Comparison of ENCODE assay signal across 32 mouse cellular contexts in the genomic region with DNA sequence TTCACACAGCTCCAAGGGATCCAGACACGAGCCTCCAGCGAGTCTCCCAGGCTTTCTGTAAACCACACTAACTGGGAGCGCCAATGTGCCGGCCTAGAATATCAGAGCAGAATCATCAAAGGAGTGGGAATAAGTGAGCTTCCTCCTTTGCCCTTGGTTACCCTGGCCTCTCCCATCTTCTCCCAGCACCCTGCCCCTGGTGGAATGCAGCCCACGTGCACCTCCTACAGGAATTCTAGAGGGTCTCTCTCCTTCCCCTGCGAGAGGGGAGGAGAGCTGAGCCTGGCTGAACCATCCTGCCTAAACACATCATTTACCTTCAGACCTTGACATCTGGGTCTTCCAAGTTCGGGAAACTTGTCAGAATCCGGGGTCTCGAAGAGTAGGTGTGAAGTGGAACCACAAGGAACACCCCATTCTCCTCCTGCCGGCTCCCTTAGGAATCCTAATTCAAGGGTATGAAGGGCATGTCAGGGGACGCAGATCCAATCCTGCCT. TPM values are rescaled to one million over a fixed set of nuclear protein-coding genes. Genes with fewer than 3 reads are reported as not detected.
A peak's percentile ranks its signal among the peaks of the same experiment; 100 is the strongest.
DNase-seq lines count a peak whose midpoint lies in the region; ATAC-seq and TF ChIP-seq lines count a peak whose summit lies in the region.
"Had no signal": no experiment of that assay in that cellular context is flagged by ENCODE, and none has a peak within 500 bp of the region (broad histone marks: within the 10 kb centered on the region; RNA-seq: fewer than 3 reads in every experiment).

TSS of gene Slc24a1 (minus strand) at position 447 of the 497 bp plus-strand sequence.

- WGBS in forebrain, postnatal 0 days, result 36% methylated on average over 11 of the region's 11 CpGs
- 36% methylated on average over 11 of the region's 11 CpGs for WGBS in forebrain, embryonic 11.5 days
- WGBS in lung, embryonic 14.5 days, result 32% methylated on average over 11 of the region's 11 CpGs
- WGBS in midbrain, postnatal 0 days, result 32% methylated on average over 10 of the region's 11 CpGs
- 38% methylated on average over 11 of the region's 11 CpGs for WGBS in midbrain, embryonic 11.5 days

- no peak within 1 kb of the TSS for H3K4me3 ChIP-seq in forebrain, postnatal 0 days (ENCODE audit: low read depth, low read length)
- no peak within 1 kb of the TSS for H3K4me3 ChIP-seq in forebrain, embryonic 11.5 days (ENCODE audit: low read depth, low read length)
- no peak within 1 kb of the TSS for H3K4me3 ChIP-seq in lung, embryonic 14.5 days (ENCODE audit: low read depth, low read length)
- no peak within 1 kb of the TSS for H3K4me3 ChIP-seq in midbrain, postnatal 0 days (ENCODE audit: low read depth, low read length)
- no peak within 1 kb of the TSS for H3K4me3 ChIP-seq in midbrain, embryonic 11.5 days (ENCODE audit: low read depth, low read length)
- H3K4me3 ChIP-seq: embryonic facial prominence, embryonic 10.5 days; embryonic facial prominence, embryonic 15.5 days; hindbrain, embryonic 13.5 days; limb, embryonic 10.5 days; limb, embryonic 15.5 days had no signal

- no peaks in the 10 kb centered on the region for H3K27me3 ChIP-seq in forebrain, postnatal 0 days (ENCODE audit: insufficient read depth, low read length)
- no peaks in the 10 kb centered on the region for H3K27me3 ChIP-seq in forebrain, embryonic 11.5 days (ENCODE audit: control insufficient read depth, insufficient read depth, low read length)
- 0 out of 2 replicates have a peak, but pooled peaks cover 7% of the 10 kb centered on the region for H3K27me3 ChIP-seq in lung, embryonic 14.5 days (ENCODE audit: insufficient read depth, low read length)
- no peaks in the 10 kb centered on the region for H3K27me3 ChIP-seq in midbrain, postnatal 0 days (ENCODE audit: insufficient read depth, low read length)
- H3K27me3 ChIP-seq in midbrain, embryonic 11.5 days (ENCODE audit: control insufficient read depth, insufficient read depth, low read length), result no peaks in the 10 kb centered on the region

- no peaks in the 10 kb centered on the region for H3K4me1 ChIP-seq in forebrain, postnatal 0 days (ENCODE audit: insufficient read depth)
- no peaks in the 10 kb centered on the region for H3K4me1 ChIP-seq in forebrain, embryonic 11.5 days (replicated peaks; ENCODE audit: control insufficient read depth, insufficient read depth, low read length)
- no peaks in the 10 kb centered on the region for H3K4me1 ChIP-seq in lung, embryonic 14.5 days (ENCODE audit: insufficient read depth)
- 0 out of 2 replicates have a peak, but pooled peaks cover 14% of the 10 kb centered on the region for H3K4me1 ChIP-seq in midbrain, postnatal 0 days (ENCODE audit: insufficient read depth, low read length)
- H3K4me1 ChIP-seq in midbrain, embryonic 11.5 days (ENCODE audit: control insufficient read depth, insufficient read depth, low read length), result no peaks in the 10 kb centered on the region
- H3K4me1 ChIP-seq: embryonic facial prominence, embryonic 15.5 days; limb, embryonic 15.5 days had no signal

- no peaks in the 10 kb centered on the region for H3K36me3 ChIP-seq in forebrain, postnatal 0 days (ENCODE audit: insufficient read depth)
- H3K36me3 ChIP-seq in forebrain, embryonic 11.5 days (ENCODE audit: control insufficient read depth, insufficient read depth, low read length), result no peaks in the 10 kb centered on the region
- no peaks in the 10 kb centered on the region for H3K36me3 ChIP-seq in lung, embryonic 14.5 days (ENCODE audit: insufficient read depth)
- H3K36me3 ChIP-seq in midbrain, postnatal 0 days (ENCODE audit: insufficient read depth, low read length), result no peaks in the 10 kb centered on the region
- no peaks in the 10 kb centered on the region for H3K36me3 ChIP-seq in midbrain, embryonic 11.5 days (ENCODE audit: control insufficient read depth, insufficient read depth, low read length)
- H3K36me3 ChIP-seq: embryonic facial prominence, embryonic 10.5 days; embryonic facial prominence, embryonic 15.5 days; hindbrain, embryonic 13.5 days; limb, embryonic 10.5 days; limb, embryonic 15.5 days had no signal

- 0 out of 2 replicates have a peak, but pooled peaks have one; percentile 6 for TF ChIP-seq CTCF in forebrain, postnatal 0 days (IDR thresholded peaks at IDR 0.05; ENCODE audit: low read depth)
- peak; percentile 35 for TF ChIP-seq CTCF in lung, embryonic 14.5 days (IDR thresholded peaks at IDR 0.05; ENCODE audit: low read depth)
- TF ChIP-seq CTCF in midbrain, postnatal 0 days (IDR thresholded peaks at IDR 0.05), result 0 out of 2 replicates have a peak, but pooled peaks have one; percentile 24

- H3K9me3 ChIP-seq in forebrain, postnatal 0 days (ENCODE audit: low read length), result no peaks in the 10 kb centered on the region
- no peaks in the 10 kb centered on the region for H3K9me3 ChIP-seq in forebrain, embryonic 11.5 days (ENCODE audit: control insufficient read depth, low read length)
- no peaks in the 10 kb centered on the region for H3K9me3 ChIP-seq in lung, embryonic 14.5 days (ENCODE audit: low read depth, low read length)
- no peaks in the 10 kb centered on the region for H3K9me3 ChIP-seq in midbrain, postnatal 0 days (ENCODE audit: low read length)
- no peaks in the 10 kb centered on the region for H3K9me3 ChIP-seq in midbrain, embryonic 11.5 days (ENCODE audit: control insufficient read depth, low read length)
- H3K9me3 ChIP-seq: embryonic facial prominence, embryonic 10.5 days; embryonic facial prominence, embryonic 15.5 days; hindbrain, embryonic 13.5 days; limb, embryonic 10.5 days; limb, embryonic 15.5 days had no signal

- H3K27ac ChIP-seq in forebrain, postnatal 0 days (ENCODE audit: low read depth, low read length), result no peak within 1 kb of the TSS
- no peak within 1 kb of the TSS for H3K27ac ChIP-seq in forebrain, embryonic 11.5 days (ENCODE audit: low read depth, low read length)
- peak within 1 kb of the TSS; percentile 67; the same call in 1 of the 2 replicates for H3K27ac ChIP-seq in lung, embryonic 14.5 days (ENCODE audit: low read depth)
- peak within 1 kb of the TSS; percentile 18; the same call in 1 of the 2 replicates for H3K27ac ChIP-seq in midbrain, postnatal 0 days (ENCODE audit: low read depth, low read length)
- H3K27ac ChIP-seq in midbrain, embryonic 11.5 days (ENCODE audit: low read depth, low read length), result no peak within 1 kb of the TSS
- H3K27ac ChIP-seq: embryonic facial prominence, embryonic 10.5 days; embryonic facial prominence, embryonic 15.5 days; hindbrain, embryonic 13.5 days; limb, embryonic 10.5 days; limb, embryonic 15.5 days had no signal

- H3K9ac ChIP-seq in forebrain, postnatal 0 days, result no peak within 1 kb of the TSS
- H3K9ac ChIP-seq in forebrain, embryonic 11.5 days (ENCODE audit: low read length), result no peak within 1 kb of the TSS
- no peak within 1 kb of the TSS for H3K9ac ChIP-seq in lung, embryonic 14.5 days
- no peak within 1 kb of the TSS for H3K9ac ChIP-seq in midbrain, postnatal 0 days (replicated peaks; ENCODE audit: low read length, poor library complexity, severe bottlenecking)
- H3K9ac ChIP-seq in midbrain, embryonic 11.5 days (ENCODE audit: low read length), result no peak within 1 kb of the TSS
- H3K9ac ChIP-seq: embryonic facial prominence, embryonic 15.5 days; hindbrain, embryonic 13.5 days; limb, embryonic 15.5 days had no signal

- no peak for DNase-seq in forebrain, postnatal 0 days
- no peak for DNase-seq in forebrain, embryonic 11.5 days (ENCODE audit: low spot score)
- DNase-seq in lung, embryonic 14.5 days, result no peak
- no peak for DNase-seq in lung, postnatal 25 days (ENCODE audit: low spot score)
- no peak for DNase-seq in midbrain, postnatal 0 days (ENCODE audit: low spot score)
- DNase-seq in midbrain, embryonic 11.5 days (ENCODE audit: low spot score, missing footprints), result no peak
- no peak for DNase-seq in retina, embryonic 14.5 days (ENCODE audit: low spot score)
- DNase-seq: adrenal gland, postnatal 25 days; cerebellum, adult 11-12 months; cerebellum, postnatal 14 days; gastrocnemius, postnatal 25 days; heart, adult 11 months; heart, postnatal 4 days; kidney, adult 8-10 months; kidney, postnatal 10 days; layer of hippocampus, adult 9-11 months; retina, postnatal 1 day; right cerebral cortex, postnatal 14 days; thymus, postnatal 14 days had no signal

- H3K4me2 ChIP-seq in forebrain, postnatal 0 days (ENCODE audit: low read depth), result no peak within 1 kb of the TSS
- H3K4me2 ChIP-seq in forebrain, embryonic 11.5 days (ENCODE audit: low read depth, low read length, severe bottlenecking), result no peak within 1 kb of the TSS
- peak within 1 kb of the TSS; percentile 37 for H3K4me2 ChIP-seq in lung, embryonic 14.5 days
- 0 out of 2 replicates have a peak within 1 kb of the TSS, but pooled peaks have one; percentile 9 for H3K4me2 ChIP-seq in midbrain, postnatal 0 days (ENCODE audit: low read depth, low read length, poor library complexity, severe bottlenecking)
- no peak within 1 kb of the TSS for H3K4me2 ChIP-seq in midbrain, embryonic 11.5 days
- H3K4me2 ChIP-seq: embryonic facial prominence, embryonic 15.5 days; heart, embryonic 11.5 days; hindbrain, embryonic 13.5 days; limb, embryonic 15.5 days had no signal

- no peak for ATAC-seq in forebrain, postnatal 0 days
- ATAC-seq in forebrain, embryonic 11.5 days (replicated peaks; ENCODE audit: low FRiP score), result no peak
- ATAC-seq in lung, embryonic 14.5 days (ENCODE audit: insufficient read depth), result no peak
- no peak for ATAC-seq in midbrain, postnatal 0 days (ENCODE audit: low FRiP score)
- ATAC-seq in midbrain, embryonic 11.5 days (ENCODE audit: low FRiP score), result no peak
- ATAC-seq: forebrain, embryonic 14.5 days; intestine, embryonic 16.5 days; Patski had no signal

RNA-seq across cellular contexts. Expression of gene Slc24a1, which starts in this region (rescaled TPM):
- total RNA-seq in forebrain, postnatal 0 days (2014; rRNA removed), result 0.08 and 0.24 TPM in 2 replicates
- 0.15 and 0.34 TPM in 2 replicates for polyA plus RNA-seq in forebrain, postnatal 0 days (2015; fragmentation: Nextera tagmentation; extraction: Ambion mirVana)
- polyA plus RNA-seq in forebrain, embryonic 11.5 days (2014; fragmentation: Nextera tagmentation; extraction: Ambion mirVana), result 0.05 and 0.07 TPM in 2 replicates
- 0.04 and 0.09 TPM in 2 replicates for polyA plus RNA-seq in lung, embryonic 14.5 days (2014; fragmentation: Nextera tagmentation; extraction: Ambion mirVana)
- total RNA-seq in midbrain, postnatal 0 days (2014; rRNA removed), result not detected in 2 replicates
- 0.16 and 0.19 TPM in 2 replicates for polyA plus RNA-seq in midbrain, postnatal 0 days (2015; fragmentation: Nextera tagmentation; extraction: Ambion mirVana)
- not detected in 2 replicates for polyA plus RNA-seq in midbrain, embryonic 11.5 days (2014; fragmentation: Nextera tagmentation; extraction: Ambion mirVana)
- total RNA-seq: adrenal gland, adult 18-20 months; adrenal gland, postnatal 25 days; gastrocnemius, postnatal 25 days; MEL had no signal
- polyA plus RNA-seq: C2C12; small intestine, adult 2 months had no signal

Comparison
In these comparisons a context has a peak if more than half of its experiments do, and no peak if none do; other contexts are left out.
1. H3K27ac ChIP-seq: peak in lung, embryonic 14.5 days (single experiment) and midbrain, postnatal 0 days (single experiment); none in forebrain, postnatal 0 days (single experiment), forebrain, embryonic 11.5 days (single experiment) and midbrain, embryonic 11.5 days (single experiment).
2. H3K4me2 ChIP-seq: peak in lung, embryonic 14.5 days (single experiment) and midbrain, postnatal 0 days (single experiment); none in forebrain, postnatal 0 days (single experiment), forebrain, embryonic 11.5 days (single experiment) and midbrain, embryonic 11.5 days (single experiment).
3. Peak in every context shown above with its lines, with median percentiles within 50 percentile points of each other: CTCF ChIP-seq.